In the genomic region with DNA sequence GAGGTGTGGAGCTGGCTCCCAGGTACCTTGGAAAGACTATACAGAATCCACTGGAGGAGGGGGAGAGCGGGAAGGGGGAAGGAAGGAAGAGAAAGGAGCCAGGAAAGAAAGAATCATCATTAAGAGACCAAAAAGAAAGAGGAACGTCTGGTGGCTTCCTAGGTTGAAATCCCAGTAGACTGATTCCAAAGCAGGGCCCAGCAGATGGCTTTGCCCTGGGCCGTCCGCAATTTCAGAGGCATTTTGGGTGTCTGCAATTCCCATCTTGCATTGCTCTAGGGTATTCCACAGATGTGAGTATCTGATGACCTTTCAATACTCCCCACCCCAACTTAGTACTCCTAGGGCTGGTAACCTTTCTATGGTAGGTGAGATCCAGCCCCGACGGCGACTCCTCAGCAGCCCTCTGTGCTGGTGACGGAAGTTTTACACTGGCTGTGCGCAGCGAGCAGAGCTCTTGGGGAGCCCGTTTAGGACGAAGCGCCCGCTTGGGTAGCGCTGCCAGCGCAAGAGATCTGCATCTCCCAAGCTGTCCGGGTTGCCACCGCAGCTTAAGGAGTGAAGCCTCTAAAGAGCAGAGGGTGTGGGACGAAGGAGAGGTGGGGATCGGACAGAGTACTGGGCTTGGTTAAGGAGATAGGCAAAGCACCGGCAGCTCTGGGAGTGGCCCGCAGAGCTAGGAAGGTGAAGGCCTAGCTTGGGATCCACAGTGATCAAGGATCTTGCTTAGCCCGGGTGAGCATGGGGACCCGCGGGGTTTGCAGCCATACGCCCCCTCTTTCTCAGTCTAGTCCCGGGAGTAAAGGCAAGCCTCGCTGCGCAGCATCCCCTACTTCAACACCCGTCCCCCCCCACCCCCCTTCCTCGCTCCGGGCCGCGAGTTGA, we compare ENCODE assay signal across 16 mouse cellular contexts. TPM values are rescaled to one million over a fixed set of nuclear protein-coding genes. Genes with fewer than 3 reads are reported as not detected.
A peak's percentile ranks its signal among the peaks of the same experiment; 100 is the strongest.
DNase-seq lines count a peak whose midpoint lies in the region; ATAC-seq and TF ChIP-seq lines count a peak whose summit lies in the region.
"Had no signal": no experiment of that assay in that cellular context is flagged by ENCODE, and none has a peak within 500 bp of the region (broad histone marks: within the 10 kb centered on the region; RNA-seq: fewer than 3 reads in every experiment).

No protein-coding gene starts in this region.

- no peak overlapping the region for H3K9ac ChIP-seq in ES-Bruce4 (ENCODE audit: low read depth, poor library complexity, severe bottlenecking)
- 0 out of 2 replicates have a peak overlapping the region, but pooled peaks have one; percentile 8 for H3K9ac ChIP-seq in forebrain, embryonic 12.5 days
- H3K9ac ChIP-seq: heart, embryonic 12.5 days; liver, embryonic 13.5 days had no signal

- H3K4me3 ChIP-seq in E14TG2a.4 (replicated peaks; ENCODE audit: low read length) (peak overlapping the region; percentile 39), ES-Bruce4 (ENCODE audit: low read depth, low read length) (peak overlapping the region; percentile 16; the same call in 1 of the 2 replicates)
- peak overlapping the region; percentile 37 for H3K4me3 ChIP-seq in forebrain, embryonic 12.5 days (replicated peaks)
- peak overlapping the region; percentile 53 for H3K4me3 ChIP-seq in midbrain, embryonic 10.5 days
- no peak overlapping the region for H3K4me3 ChIP-seq in gastrocnemius, adult 2 months
- H3K4me3 ChIP-seq: liver, embryonic 13.5 days had no signal

- no peak for ATAC-seq in forebrain, embryonic 12.5 days (ENCODE audit: low FRiP score)
- no peak for ATAC-seq in CD4-positive, CD25-positive, alpha-beta regulatory T cell, adult 4 months

- WGBS in forebrain, embryonic 12.5 days: 1% methylated on average over 34 of the region's 34 CpGs
- WGBS in midbrain, embryonic 10.5 days: under 1% methylated on average over 33 of the region's 34 CpGs

- peaks cover 100% of the 10 kb centered on the region for H3K27me3 ChIP-seq in E14TG2a.4 (ENCODE audit: insufficient read depth, low read length)
- peaks cover 47% of the 10 kb centered on the region for H3K27me3 ChIP-seq in ES-Bruce4 (ENCODE audit: control insufficient read depth, insufficient read depth, low read length, poor library complexity, severe bottlenecking)
- H3K27me3 ChIP-seq in forebrain, embryonic 12.5 days: peaks cover 100% of the 10 kb centered on the region
- H3K27me3 ChIP-seq in midbrain, embryonic 10.5 days (ENCODE audit: low read depth, poor library complexity, severe bottlenecking): peaks cover 100% of the 10 kb centered on the region

- peak overlapping the region; percentile 67 for H3K4me2 ChIP-seq in forebrain, embryonic 12.5 days
- H3K4me2 ChIP-seq: heart, embryonic 12.5 days; liver, embryonic 13.5 days had no signal

- H3K9me3 ChIP-seq in E14TG2a.4 (ENCODE audit: low read length) (no peaks in the 10 kb centered on the region), ES-Bruce4 (replicated peaks; ENCODE audit: control insufficient read depth, insufficient read depth, low read length, poor library complexity, severe bottlenecking) (no peaks in the 10 kb centered on the region)
- no peaks in the 10 kb centered on the region for H3K9me3 ChIP-seq in forebrain, embryonic 12.5 days
- no peaks in the 10 kb centered on the region for H3K9me3 ChIP-seq in midbrain, embryonic 10.5 days (replicated peaks)
- H3K9me3 ChIP-seq: heart, embryonic 12.5 days; liver, embryonic 13.5 days had no signal

- TF ChIP-seq POLR2A in ES-Bruce4 (IDR thresholded peaks at IDR 0.05; ENCODE audit: insufficient read depth, low read length): no peak

- DNase-seq in midbrain, embryonic 10.5 days (ENCODE audit: low spot score): peak; percentile 60
- no peak for DNase-seq in gastrocnemius, adult 2 months
- no peak for DNase-seq in gastrocnemius, adult 8-10 months (ENCODE audit: low spot score in 2 of 2)
- DNase-seq in frontal cortex, postnatal 10 days (ENCODE audit: low spot score in 2 of 2): no peak
- DNase-seq: adrenal gland, adult 2 months; cerebellum, adult 18-20 months; kidney, adult 9 months; layer of hippocampus, postnatal 36 days; liver, embryonic 13.5 days had no signal

- TF ChIP-seq CTCF in E14TG2a.4 (conservative IDR thresholded peaks at IDR 0.05; ENCODE audit: low read length) (no peak), ES-Bruce4 (IDR thresholded peaks at IDR 0.05; ENCODE audit: low read depth, low read length) (no peak)
- no peak for TF ChIP-seq CTCF in gastrocnemius, adult 2 months (IDR thresholded peaks at IDR 0.05)

- intact Hi-C loops in gastrocnemius, adult 2 months (cut with DNase I): no loop called here

- H3K36me3 ChIP-seq in E14TG2a.4 (ENCODE audit: insufficient read depth, low read length) (no peaks in the 10 kb centered on the region), ES-Bruce4 (ENCODE audit: control insufficient read depth, insufficient read depth, low read length, poor library complexity, severe bottlenecking) (no peaks in the 10 kb centered on the region)
- no peaks in the 10 kb centered on the region for H3K36me3 ChIP-seq in forebrain, embryonic 12.5 days (replicated peaks)
- H3K36me3 ChIP-seq in midbrain, embryonic 10.5 days: peaks cover 11% of the 10 kb centered on the region; the same call in 1 of the 2 replicates
- H3K36me3 ChIP-seq: heart, embryonic 12.5 days; liver, embryonic 13.5 days had no signal

- no peak overlapping the region for H3K27ac ChIP-seq in ES-Bruce4 (ENCODE audit: insufficient read depth, low read length)
- H3K27ac ChIP-seq in forebrain, embryonic 12.5 days: no peak overlapping the region
- peak overlapping the region; percentile 77 for H3K27ac ChIP-seq in midbrain, embryonic 10.5 days (replicated peaks)
- H3K27ac ChIP-seq in gastrocnemius, adult 2 months: no peak overlapping the region
- H3K27ac ChIP-seq: liver, embryonic 13.5 days had no signal

- no peak for TF ChIP-seq EP300 in ES-Bruce4 (IDR thresholded peaks at IDR 0.05; ENCODE audit: insufficient read depth, low read depth, low read length)

- peaks cover 85% of the 10 kb centered on the region for H3K4me1 ChIP-seq in E14TG2a.4 (replicated peaks; ENCODE audit: low read depth, low read length)
- no peaks in the 10 kb centered on the region for H3K4me1 ChIP-seq in ES-Bruce4 (ENCODE audit: control insufficient read depth, insufficient read depth, low read length)
- peaks cover 73% of the 10 kb centered on the region for H3K4me1 ChIP-seq in forebrain, embryonic 12.5 days
- peaks cover 98% of the 10 kb centered on the region for H3K4me1 ChIP-seq in midbrain, embryonic 10.5 days

RNA-seq across cellular contexts. Expression of a gene that starts 1.0 kb away (rescaled TPM):
- polyA plus RNA-seq in ES-Bruce4 (2011; ENCODE audit: insufficient read depth, insufficient read length, low read depth, missing spikeins): not detected in 2 replicates
- polyA plus RNA-seq in forebrain, embryonic 12.5 days (2016; fragmentation: Nextera tagmentation; extraction: Ambion mirVana): 5.4 and 6.7 TPM in 2 replicates
- 2.0 and 4.3 TPM in 2 replicates for polyA plus RNA-seq in midbrain, embryonic 10.5 days (2016; fragmentation: Nextera tagmentation; extraction: Ambion mirVana)
- polyA plus RNA-seq in CD4-positive, CD25-positive, alpha-beta regulatory T cell, adult 4 months (2017; shearing (Covaris generic)): not detected
- not detected for total RNA-seq in gastrocnemius, adult 2 months (2021)
- total RNA-seq in gastrocnemius, adult 8-10 months (2022): not detected
- total RNA-seq: adrenal gland, adult 2 months; megakaryocyte, adult 5-6 weeks; MEL had no signal
- polyA plus RNA-seq: adrenal gland, adult 2 months; heart, embryonic 12.5 days; liver, embryonic 13.5 days had no signal

RNA-seq across cellular contexts. Expression of a gene that starts 31.7 kb away (rescaled TPM):
- 61.8 and 71.3 TPM in 2 replicates for polyA plus RNA-seq in ES-Bruce4 (2011; ENCODE audit: insufficient read depth, insufficient read length, low read depth, missing spikeins)
- polyA plus RNA-seq in forebrain, embryonic 12.5 days (2016; fragmentation: Nextera tagmentation; extraction: Ambion mirVana): 57.8 and 60.7 TPM in 2 replicates
- polyA plus RNA-seq in midbrain, embryonic 10.5 days (2016; fragmentation: Nextera tagmentation; extraction: Ambion mirVana): 97.4 and 106 TPM in 2 replicates
- 10 to 100 TPM; 43.5 to 65.7 TPM for polyA plus RNA-seq in CD4-positive, CD25-positive, alpha-beta regulatory T cell, adult 4 months (2017; shearing (Covaris generic))
- total RNA-seq in gastrocnemius, adult 2 months (2021): 1 to 10 TPM; 8.1 to 8.3 TPM
- total RNA-seq in gastrocnemius, adult 8-10 months (2022): 10 to 100 TPM in 1 of 4 experiments, 1 to 10 TPM in 3; 7.0 to 10.4 (median 8.0) TPM

RNA-seq across cellular contexts. Expression of a gene that starts 49.4 kb away (rescaled TPM):
- 42.9 and 44.8 TPM in 2 replicates for polyA plus RNA-seq in ES-Bruce4 (2011; ENCODE audit: insufficient read depth, insufficient read length, low read depth, missing spikeins)
- polyA plus RNA-seq in forebrain, embryonic 12.5 days (2016; fragmentation: Nextera tagmentation; extraction: Ambion mirVana): 44.4 and 47.3 TPM in 2 replicates
- polyA plus RNA-seq in midbrain, embryonic 10.5 days (2016; fragmentation: Nextera tagmentation; extraction: Ambion mirVana): 44.2 and 48.2 TPM in 2 replicates
- 1 to 10 TPM; 6.9 to 8.2 TPM for polyA plus RNA-seq in CD4-positive, CD25-positive, alpha-beta regulatory T cell, adult 4 months (2017; shearing (Covaris generic))
- total RNA-seq in gastrocnemius, adult 2 months (2021): 10 to 100 TPM; 23.0 to 25.4 TPM
- total RNA-seq in gastrocnemius, adult 8-10 months (2022): 10 to 100 TPM; 24.3 to 33.7 (median 26.4) TPM
